Mouse (Mus musculus) thymus, postnatal 14 days (tissue): ENCODE measurements around the gene Trmt10a.

Experiments
- DNase-seq: peaks from one replicate; pipeline ENCODE4 v3.0.0; 2021

Gene Trmt10a

DNA sequence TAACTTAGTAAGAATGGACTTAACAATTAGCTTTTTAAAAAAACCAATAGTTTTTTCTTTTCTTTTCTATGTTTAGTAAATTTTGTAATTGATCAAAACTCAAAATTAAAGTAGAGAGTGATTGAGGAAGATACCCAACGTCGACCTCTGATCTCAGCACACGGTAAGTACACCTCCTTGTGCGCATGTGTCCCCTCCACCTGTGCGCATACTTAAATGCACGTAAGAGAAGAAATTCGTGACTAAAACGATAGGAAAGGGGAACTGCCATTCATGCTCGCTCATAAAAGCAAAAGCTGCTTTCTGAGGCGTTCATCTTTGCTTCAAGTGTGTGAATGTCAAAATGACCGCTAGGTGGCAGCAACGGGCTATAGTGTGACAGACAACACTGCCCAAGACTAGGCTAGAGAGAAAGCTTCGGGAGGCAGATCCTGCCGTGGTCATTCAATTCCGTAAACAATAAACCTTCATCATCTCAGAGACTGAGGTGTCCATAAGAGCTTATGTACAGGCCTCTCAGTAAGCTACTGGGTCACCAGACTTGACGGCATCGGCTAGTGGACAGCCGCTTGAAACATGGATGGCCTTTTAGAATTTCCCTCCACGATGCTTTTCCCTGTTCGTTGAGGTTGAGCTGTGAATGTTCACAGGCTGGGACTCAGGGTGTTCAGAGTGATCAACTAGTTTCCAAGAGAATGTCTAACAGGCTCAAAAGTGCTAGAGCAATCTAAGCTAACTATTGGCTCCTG is 54.9 kb downstream of the Trmt10a start:
- DNase-seq: peak; percentile 81

DNA sequence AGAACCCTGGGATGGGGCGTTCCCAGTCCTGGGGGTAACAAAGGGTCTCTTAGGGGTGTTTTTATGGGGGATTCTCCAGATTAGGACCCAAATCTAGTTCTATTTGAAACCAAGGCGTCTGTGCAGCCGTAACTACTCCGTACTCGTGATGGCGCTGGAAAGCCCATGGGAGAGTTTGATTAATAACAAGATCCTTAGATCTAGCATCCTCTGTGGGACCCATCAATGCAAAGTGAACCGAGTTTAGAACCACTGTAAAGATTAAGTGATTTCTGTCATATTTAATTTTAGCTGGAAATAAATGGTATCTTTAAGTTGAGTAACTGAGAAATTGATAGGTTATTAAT is 55.4 kb downstream of the Trmt10a start:
- DNase-seq: no peak

GRCm38 (mm10) chr3:138208821-138209220 is 65.6 kb downstream of the Trmt10a start:
- no peak for DNase-seq
